Mouse (Mus musculus): Measurements from ENCODE around the gene Tsfm.

Gene Tsfm

GRCm38 (mm10) chr10:127041774-127042338 lies 11.2 kb upstream of the Tsfm start:
- peak; percentile 84 for DNase-seq (ENCODE audit: low read depth, low spot score)

- DNase-seq (ENCODE audit: low read depth, low spot score) = peak; percentile 61
These were observed 10.7 kb upstream of the Tsfm start, which contains the start of the genes Mettl1 and Eef1akmt3 for GRCm38 (mm10) chr10:127041274-127041766. Gene Mettl1 (plus strand): TSS chr10:127041414. Gene Eef1akmt3 (minus strand): TSS chr10:127041513.

GRCm38 (mm10) chr10:127040569-127041214 lies 10.1 kb upstream of the Tsfm start:
- peak; percentile 41 for DNase-seq (ENCODE audit: low read depth, low spot score)

- no peak for DNase-seq (ENCODE audit: low read depth, low spot score)
These were observed 7.0 kb upstream of the Tsfm start for GRCm38 (mm10) chr10:127037641-127038040.

- no peak for DNase-seq (ENCODE audit: low read depth, low spot score)
These were observed 5.6 kb upstream of the Tsfm start for GRCm38 (mm10) chr10:127036273-127036672.

GRCm38 (mm10) chr10:127033301-127033741 lies 2.7 kb upstream of the Tsfm start:
- DNase-seq (ENCODE audit: low read depth, low spot score) = no peak

GRCm38 (mm10) chr10:127018422-127018821 lies 12.2 kb downstream of the Tsfm start:
- no peak for DNase-seq (ENCODE audit: low read depth, low spot score)

GRCm38 (mm10) chr10:127017071-127017470 lies 13.6 kb downstream of the Tsfm start:
- DNase-seq (ENCODE audit: low read depth, low spot score) = no peak

- peak; percentile 37 for DNase-seq (ENCODE audit: low read depth, low spot score)
These were observed 14.2 kb downstream of the Tsfm start for GRCm38 (mm10) chr10:127016488-127016887.

- no peak for DNase-seq (ENCODE audit: low read depth, low spot score)
These were observed 26.8 kb downstream of the Tsfm start for GRCm38 (mm10) chr10:127003806-127004205.

- no peak for DNase-seq (ENCODE audit: low read depth, low spot score)
These were observed 27.3 kb downstream of the Tsfm start for GRCm38 (mm10) chr10:127003334-127003733.

GRCm38 (mm10) chr10:127002765-127003164 lies 27.9 kb downstream of the Tsfm start:
- no peak for DNase-seq (ENCODE audit: low read depth, low spot score)

- DNase-seq (ENCODE audit: low read depth, low spot score) = no peak
These were observed 28.6 kb downstream of the Tsfm start for GRCm38 (mm10) chr10:127002056-127002455.

- no peak for DNase-seq (ENCODE audit: low read depth, low spot score)
These were observed 29.3 kb downstream of the Tsfm start for GRCm38 (mm10) chr10:127001297-127001696.

GRCm38 (mm10) chr10:127000529-127000928 lies 30.1 kb downstream of the Tsfm start, which contains the start of gene Avil:
Gene Avil (plus strand): TSS chr10:127000709.
- DNase-seq (ENCODE audit: low read depth, low spot score) = no peak

GRCm38 (mm10) chr10:126997340-126998113 lies 33.1 kb downstream of the Tsfm start:
- DNase-seq (ENCODE audit: low read depth, low spot score) = peak; percentile 34

GRCm38 (mm10) chr10:126993621-126994020 lies 37.0 kb downstream of the Tsfm start:
- DNase-seq (ENCODE audit: low read depth, low spot score) = no peak

GRCm38 (mm10) chr10:126991676-126992075 lies 39.0 kb downstream of the Tsfm start:
- no peak for DNase-seq (ENCODE audit: low read depth, low spot score)

GRCm38 (mm10) chr10:126990313-126991056 lies 40.2 kb downstream of the Tsfm start:
- DNase-seq (ENCODE audit: low read depth, low spot score) = peak; percentile 85

GRCm38 (mm10) chr10:126988513-126989165 lies 42.0 kb downstream of the Tsfm start:
- DNase-seq (ENCODE audit: low read depth, low spot score) = no peak

All from 3T3-L1 (cell line).